Mouse (Mus musculus): Measurements from ENCODE around the gene Asb16.

Gene Asb16

DNA sequence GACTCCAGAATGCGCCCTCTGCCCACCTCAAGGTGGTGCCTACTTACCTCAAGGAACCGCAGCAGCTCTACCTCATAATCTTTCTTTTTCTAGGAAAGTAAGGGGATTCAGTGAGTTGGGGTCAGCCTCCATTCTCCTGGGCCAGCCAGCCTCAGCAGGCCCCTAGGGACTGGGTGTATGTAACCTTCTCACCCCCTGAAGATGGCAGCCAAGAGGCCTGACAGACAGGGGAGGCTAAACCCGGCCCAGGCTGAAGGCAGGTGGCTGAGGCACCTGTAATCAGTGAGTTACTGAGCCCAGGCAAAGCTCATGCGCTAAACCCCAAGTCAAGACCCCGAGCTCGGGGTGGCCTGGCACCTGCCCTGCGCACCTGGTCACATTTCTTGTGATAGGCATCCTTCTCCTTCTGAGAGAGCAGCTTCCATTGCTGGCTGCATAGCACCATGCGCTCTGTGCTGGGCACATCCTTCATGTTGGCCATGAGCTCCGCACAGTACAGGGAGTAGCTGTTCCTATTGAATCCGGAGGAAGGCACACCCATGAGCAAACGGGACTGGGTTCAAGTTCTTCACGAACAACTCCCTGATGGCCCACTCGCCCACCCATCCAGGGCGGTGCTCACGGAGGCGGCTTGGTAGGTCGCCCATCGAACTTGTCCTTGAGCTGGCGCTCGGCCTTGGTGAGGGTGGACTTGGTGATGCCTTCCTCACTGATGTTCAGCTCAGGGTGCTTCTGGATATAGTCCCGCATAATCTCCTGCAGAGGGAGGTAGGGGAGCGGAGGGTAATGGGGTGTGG is 41.5 kb downstream of the Asb16 start:
- DNase-seq (ENCODE audit: low read depth, low spot score): peak; percentile 87

DNA sequence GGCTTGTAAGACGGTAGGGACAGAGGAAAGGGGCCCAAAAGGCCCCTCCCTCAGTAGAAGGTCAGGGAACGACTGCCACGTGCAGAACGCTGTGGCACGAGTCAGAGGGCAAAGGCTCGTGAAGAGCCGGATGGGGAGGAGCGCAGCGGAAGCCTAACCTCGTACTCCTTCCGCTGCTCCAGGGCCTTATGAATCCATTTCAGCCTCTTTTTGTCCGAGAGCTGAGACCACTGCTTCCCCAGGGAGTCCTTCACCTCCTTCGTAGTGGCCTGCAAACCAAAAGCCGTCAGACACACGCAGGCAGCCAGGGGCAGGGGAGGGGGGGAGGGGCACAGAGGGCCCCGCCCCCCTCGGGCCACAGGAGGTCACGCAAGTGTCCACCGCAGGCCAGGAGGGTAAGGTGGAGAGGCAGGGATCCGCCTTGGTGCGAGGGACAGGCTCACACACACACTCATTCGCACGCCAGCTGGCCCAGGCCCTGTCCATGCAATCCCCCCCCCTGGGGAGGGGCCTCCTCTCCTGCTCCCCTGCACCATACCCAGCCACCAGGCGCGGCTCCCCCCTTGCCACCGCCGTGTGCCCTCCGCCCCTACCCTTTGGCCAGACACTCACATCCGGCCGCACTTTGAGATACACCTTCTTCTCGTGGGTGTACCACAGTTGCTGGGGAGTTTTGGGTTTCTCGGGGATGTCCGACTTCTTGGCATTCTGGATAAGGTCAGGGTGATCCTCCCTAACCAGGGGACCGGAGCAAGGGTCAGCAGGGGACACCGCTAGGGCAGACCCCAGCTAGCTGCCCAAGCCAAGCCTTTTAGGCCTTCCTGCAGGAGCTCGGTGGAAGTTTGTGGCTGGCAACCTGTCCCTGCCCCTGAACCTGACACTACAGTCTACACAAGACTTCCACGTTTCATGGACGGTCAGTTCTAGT is 42.5 kb downstream of the Asb16 start:
- peak; percentile 84 for DNase-seq (ENCODE audit: low read depth, low spot score)

DNA sequence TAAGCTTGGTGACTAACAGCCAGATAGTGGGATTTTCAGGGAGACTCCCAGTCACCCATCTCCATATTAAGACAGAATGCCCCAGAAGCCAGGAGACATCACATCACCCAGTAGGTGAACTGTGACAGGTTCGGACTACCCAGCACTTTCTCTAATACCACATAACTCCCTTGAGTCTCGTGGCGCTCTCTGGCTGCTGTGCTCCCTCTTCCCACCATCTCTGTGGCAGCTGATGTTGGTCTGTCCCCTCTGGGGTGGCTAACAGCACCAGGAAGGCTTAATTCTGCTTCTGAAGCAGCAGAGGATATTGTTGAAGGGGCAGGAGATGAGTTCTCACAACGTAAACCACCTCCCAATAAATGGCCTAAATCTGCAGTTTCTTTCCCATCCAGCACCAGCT is 43.4 kb downstream of the Asb16 start:
- DNase-seq (ENCODE audit: low read depth, low spot score): no peak

DNA sequence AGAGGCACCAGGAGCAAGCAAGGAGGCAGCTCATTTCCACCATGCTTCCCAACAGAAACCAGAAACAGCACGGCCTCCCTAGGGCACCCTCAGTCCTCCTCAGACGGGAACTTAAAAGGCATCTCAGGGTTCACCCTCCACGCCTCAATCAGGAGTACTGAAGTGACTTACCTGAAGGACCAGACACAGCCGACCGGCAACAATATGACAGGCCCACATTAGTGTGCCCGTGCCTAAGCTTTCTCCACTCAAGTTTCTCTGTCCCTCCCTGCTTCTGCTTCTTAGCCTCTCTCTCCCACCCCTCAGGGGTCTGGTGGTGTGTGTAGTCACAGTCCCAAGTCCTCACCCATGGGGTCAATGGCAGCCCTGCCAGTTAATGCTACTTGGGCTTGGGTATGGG is 44.0 kb downstream of the Asb16 start:
- DNase-seq (ENCODE audit: low read depth, low spot score): no peak

DNA sequence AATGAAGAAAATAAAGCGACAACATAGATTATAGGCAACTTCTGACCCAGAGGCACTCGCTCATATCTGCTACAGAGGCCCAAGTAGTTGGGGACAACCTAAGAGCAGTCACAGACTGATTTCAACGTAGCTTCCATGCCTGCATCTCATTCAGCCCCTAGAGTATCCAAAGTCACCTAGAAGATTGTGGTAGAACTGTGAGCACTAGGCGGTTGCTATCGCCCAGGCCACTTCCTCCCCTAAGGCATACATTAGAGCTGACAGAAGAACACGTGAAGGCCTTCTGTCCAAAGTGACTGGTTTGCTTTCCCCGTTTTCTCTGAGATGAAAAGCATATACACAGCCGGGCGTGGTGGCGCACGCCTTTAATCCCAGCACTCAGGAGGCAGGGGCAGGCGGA is 45.8 kb downstream of the Asb16 start:
- no peak for DNase-seq (ENCODE audit: low read depth, low spot score)

DNA sequence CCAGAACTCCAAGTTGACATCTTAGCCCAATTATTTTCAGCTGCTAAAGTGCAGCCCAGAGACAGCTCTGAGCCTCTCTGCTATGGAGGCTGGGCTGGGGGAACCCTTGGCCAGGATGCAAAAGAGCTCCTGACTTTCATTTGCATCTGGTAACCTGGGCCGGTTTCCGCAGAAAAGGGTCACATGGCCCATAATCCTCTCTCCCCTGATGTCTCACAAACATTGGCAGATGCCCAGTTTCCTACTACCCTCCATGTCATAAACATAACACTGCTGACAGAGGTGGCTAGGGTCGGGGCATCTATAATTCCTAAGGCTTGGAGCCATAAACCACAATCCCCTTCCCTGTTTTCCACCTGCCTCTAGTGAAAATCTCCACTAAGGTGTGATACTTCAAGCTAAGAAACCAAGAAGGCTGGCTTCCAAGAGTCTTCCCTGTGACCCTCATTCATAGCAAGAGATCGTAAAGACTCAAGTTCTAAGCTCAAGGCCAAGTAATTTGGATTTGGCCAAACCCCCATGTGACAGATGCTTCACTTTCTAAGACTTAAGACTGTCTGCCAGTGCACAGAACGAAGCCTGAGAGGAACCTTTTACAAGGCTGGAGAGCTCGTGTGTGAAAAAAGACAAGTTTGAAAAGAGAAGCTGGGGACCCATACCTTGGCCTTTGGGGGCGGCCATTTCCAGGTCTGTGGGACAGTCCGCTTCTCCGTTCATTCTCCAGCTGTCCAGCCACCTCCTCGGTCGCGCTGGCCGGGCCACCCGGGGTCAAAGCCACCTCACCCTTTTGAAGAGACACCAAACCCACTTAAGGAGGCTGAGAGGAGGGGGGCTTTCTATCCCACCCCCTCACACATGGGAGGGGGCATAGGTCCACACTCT is 47.4 kb downstream of the Asb16 start:
- DNase-seq (ENCODE audit: low read depth, low spot score): peak; percentile 88

DNA sequence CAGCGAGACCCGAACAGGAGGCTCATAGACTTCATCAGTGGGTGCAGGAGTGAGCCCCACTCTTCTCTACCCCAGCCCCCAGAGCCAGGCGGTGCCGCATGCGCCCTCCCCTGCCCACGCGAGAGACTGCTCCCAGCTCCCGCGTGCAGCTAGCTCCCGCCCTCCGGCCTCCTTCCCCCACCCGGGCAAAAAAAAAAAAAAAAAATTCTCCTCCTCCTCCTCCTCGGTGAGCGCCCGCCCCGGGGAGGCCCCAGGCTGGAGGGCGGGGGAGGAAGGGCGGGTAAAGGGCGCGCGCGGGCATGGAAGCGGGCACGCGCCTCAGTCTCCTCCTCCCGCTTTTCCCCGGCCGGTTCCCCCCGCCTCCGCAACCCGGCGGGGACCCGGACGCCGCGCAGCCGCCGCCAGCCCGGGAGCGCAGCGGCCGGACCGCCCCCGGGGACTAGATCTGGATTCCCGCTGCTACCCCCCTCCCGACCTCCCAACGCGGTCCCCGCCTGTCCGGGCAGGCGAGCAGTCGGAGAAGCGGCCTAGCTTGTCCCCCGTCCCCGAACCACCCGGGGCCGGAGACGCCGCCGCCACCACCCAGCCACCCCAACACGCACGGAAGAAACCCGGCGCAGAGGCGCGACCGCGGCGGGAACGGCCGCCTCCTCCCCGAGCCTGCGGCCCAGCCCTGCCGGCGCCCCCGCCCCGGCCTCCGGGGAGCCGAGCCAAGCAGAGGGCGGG is 48.2 kb downstream of the Asb16 start:
- peak; percentile 94 for DNase-seq (ENCODE audit: low read depth, low spot score)

DNA sequence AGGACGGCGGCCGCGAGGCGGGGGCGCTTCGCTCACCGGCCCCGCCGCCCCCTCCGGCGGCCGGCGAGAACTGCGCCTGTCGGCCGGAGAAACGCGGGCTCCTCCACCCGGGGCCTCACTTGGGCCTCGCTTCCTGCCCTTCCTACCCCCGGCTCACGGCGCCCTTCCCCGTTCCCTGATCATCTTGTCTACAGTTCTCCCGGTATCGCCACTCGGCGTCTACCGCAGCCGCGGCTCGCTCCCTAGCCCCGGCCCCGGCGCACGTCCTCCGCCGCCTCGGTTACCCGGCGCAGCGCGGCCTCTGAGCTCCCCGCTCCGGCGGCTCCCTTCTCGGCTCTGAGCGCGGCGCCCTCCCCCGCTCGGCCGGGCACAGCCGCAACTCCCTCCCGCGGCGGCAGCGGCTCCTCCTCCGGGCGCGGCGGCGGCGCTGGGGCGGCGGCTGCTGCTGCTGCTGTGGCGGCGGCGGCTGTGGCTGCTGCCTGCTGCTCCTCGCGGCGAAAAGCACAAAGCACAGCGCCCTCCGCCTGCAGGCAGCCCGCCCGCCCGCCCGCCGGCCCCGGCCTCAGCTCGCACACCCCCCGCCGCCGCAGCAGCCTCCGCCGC is 48.9 kb downstream of the Asb16 start:
- peak; percentile 79 for DNase-seq (ENCODE audit: low read depth, low spot score)

DNA sequence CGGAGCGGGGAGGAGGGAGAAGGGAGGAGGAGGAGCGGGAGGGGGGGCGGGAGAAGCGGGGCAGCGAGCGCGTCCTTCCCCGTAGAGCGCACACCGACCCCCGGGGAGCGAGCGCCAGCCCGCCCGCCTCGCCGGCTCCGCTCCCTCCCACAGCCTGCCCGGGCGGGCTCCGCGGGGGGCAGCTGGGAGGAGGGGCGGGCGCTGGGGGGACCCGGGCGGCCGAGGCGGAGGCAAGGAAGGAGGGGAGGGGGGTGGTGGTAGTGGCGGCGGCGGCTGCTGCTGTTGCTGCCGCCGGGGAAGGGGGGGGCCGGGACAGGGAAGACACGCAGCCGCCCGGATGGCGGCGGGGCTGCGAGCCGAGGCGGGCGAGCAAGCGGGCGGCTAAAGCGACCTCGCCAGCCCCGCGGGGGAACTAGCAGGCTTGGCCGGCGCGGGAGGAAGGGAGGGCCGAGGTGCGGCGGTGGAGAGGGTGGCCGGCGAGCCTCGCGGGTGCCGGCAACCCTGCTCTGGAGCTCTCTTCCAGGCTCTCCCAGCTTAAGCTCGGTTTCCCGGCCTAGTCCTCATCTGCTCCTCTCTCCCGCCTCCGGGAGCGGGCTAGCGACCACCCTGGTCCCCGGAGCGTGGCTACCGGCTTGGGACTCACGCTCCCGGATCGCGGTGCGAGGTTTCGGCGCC is 49.5 kb downstream of the Asb16 start:
- peak; percentile 87 for DNase-seq (ENCODE audit: low read depth, low spot score)

DNA sequence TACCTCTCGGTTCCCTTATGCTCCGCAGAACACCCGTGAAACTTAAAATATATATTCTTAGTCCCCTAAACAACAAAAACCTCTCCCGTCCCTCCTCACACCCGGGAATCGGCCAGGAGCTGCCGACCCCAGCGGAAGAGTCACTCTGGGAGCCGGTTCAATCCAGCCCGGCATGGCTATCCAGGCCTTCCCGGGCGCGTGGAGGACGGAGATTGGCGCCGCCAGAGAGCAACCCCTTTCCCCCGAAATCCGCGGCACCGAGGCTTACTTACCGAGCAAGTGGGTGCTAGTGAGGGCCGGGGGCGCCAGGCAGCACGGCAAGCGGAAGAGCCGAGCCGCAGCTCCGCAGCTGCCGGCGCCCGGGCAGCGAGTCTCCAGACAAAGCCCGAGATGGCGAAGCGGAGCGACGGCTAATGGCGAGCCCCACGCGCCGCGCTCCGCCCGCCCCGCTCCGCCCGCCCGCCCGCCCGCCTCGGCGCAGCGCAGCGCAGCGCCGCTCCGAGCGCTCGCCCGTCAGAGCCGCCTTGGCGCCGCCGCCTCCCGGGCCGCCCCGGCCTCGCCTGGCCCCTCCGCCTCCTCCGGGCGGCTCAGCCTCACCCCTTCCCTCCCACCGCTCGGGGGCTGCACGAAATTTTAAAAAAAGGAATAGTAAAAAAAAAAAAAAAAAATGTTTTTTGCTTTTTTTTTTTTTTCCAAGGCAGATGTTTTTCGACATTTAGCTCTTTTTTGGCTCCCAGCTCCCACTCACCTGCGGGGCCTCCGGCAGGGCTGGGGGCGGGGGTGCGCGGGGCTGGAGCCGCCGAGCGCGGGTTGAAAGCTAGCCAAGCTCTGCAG is 50.2 kb downstream of the Asb16 start:
- DNase-seq (ENCODE audit: low read depth, low spot score): peak; percentile 82

DNA sequence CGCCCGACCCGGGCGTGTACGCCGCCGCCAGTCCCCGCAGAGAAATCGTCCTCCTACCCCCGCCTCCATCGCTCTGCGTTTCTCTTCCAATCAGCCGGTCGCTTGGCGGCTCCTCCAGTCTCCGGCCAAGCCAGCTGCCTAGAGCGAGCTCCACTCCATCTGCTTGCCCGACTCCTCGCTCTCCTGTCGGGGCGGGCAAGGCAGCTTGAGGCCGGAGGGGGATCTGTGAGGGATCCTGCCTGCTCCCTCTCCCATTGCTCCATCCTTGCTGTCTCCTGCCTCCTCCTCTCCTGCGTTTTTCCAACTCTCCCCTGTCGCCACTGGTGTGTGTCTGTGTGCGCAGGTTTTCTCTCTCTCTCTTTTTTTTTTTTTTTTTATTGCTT is 50.9 kb downstream of the Asb16 start, which contains the start of gene Ubtf:
TSS of gene Ubtf (minus strand) at position 333 of the 383 bp plus-strand sequence.
- peak; percentile 84 for DNase-seq (ENCODE audit: low read depth, low spot score)

DNA sequence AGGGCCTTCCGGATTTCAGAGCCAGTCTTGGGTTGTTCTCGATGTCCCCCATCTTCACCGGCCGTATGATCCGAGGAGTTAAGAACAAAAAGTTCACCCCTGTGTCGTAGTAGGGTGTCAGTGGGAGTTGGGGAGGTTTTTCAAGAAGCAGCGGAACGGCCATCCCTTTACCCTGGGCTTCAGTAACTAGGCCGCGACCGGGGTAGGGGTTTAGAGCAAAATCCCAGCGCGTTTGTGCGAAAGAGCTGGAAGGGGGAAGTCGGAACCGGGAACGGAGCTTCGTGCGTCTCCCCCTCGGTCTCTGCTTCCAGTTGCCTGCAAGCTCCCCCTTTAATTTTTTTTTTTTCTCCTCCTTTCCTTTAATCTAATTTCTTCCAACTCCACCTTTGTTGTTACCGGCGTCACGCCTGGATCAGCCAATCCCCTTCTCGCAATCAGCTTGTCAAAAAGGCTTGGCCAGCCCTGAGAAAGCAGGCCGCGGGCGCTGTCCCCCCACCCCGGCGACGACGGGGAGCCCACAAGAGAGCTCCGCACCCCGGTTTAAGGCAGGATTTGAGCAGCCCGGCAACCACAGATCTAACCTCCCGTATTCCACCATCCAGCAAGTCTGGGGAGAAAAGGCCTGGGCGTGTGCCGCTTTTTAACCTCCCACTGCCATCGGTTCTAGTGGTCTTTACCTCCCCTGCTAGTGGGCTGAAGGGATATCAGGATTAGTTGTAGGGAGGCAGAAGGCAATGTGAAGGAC is 51.6 kb downstream of the Asb16 start:
- DNase-seq (ENCODE audit: low read depth, low spot score): peak; percentile 81

DNA sequence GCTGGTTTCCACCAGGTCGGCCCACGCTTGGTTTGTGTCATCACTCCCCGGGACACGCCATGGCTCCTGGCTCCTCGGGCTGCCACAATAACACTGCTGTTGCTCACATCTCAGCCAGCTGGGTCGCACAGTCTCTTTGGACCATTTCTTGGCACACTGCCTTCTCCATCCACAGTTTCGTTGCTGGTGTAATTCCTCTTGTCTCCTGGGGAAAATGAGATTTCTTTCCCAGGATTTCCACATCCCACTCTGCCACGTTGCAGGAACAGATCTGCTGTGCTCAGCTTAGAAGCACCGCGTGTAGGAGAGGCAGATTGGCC is 52.1 kb downstream of the Asb16 start:
- DNase-seq (ENCODE audit: low read depth, low spot score): no peak

DNA sequence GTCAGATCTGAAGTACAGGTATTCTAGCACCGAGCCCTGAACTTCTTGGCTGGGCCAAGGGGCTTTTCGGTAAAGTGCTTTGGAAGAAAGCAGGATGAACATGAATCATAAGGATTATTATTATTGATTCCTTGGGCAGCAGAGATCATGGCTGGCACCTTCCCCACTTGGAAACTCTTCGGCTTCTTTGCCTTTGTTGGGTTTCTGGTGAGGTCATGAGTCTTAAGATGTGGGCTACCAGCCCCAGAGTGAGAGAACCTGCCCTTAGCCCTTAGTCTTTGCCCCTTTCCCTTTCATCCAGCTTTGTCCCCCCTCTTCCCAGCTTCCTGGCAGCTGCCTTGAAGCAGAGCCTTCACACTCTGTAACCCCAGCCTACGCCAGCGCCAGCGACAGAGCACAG is 53.4 kb downstream of the Asb16 start:
- DNase-seq (ENCODE audit: low read depth, low spot score): no peak

DNA sequence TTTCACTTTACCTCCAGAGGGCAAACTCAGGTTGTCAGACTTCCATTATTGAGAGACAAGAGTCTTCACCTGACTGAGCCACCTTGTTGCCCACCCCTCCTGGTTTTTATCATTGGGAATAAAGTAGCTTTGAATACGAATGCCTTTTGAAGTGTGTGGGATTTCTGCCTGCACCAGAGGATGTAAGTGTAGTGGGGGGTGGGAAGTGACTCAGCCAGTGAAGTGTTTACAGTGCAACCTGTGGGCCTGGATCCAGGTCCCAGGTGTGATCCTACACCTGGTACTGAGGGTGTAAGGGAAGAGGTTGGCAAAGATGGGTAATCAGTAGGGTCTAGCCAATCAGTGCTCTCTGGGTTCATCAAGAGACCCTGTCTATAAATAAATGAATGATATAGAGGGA is 55.0 kb downstream of the Asb16 start:
- no peak for DNase-seq (ENCODE audit: low read depth, low spot score)

DNA sequence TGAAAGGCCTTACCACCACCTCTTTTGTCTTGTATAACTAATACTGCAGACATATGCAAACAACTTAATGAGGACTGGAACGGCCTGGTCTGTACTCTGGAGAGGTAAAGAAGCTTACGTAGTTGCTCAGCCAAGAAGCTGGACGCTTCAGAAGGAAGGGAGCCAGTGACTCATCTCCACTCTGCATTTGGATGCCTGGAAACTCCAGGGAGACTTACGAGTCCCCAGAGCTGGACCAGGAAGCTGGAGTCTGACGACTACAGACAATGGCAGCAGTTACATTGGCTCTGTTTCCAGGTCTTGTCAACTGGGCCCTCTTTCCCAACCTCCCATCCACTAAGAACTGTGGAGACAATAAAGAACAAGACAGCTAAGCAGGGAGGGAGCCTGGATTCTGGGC is 58.7 kb downstream of the Asb16 start:
- no peak for DNase-seq (ENCODE audit: low read depth, low spot score)

DNA sequence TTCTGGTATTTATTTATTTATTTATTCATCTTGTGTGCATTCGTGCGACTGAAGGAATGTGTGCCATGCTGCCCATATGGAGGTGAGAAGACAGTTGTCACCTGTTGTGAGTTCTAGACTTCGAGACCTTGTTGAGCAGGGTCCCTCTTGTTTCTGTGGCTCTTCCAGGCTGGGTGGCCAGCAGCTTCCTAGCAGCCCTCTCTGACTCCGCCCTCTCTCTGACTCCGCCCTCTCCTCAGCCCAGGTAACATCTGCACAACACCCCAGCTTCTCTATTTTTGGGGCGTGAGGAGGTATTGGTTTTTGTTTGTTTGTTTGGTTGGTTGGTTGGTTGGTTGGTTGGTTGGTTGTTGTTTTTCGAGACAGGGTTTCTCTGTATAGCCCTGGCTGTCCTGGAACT is 59.3 kb downstream of the Asb16 start:
- peak; percentile 47 for DNase-seq (ENCODE audit: low read depth, low spot score)

Measured in A20 (cell line).